Mouse (Mus musculus): ENCODE data around the gene Nfya.

GRCm38 (mm10) chr17:48418781-48419180 lies 9.1 kb upstream of the Nfya start:
- TF ChIP-seq GATA2 (IDR thresholded peaks at IDR 0.05; ENCODE audit: borderline replicate concordance, low read depth, low read length) (no peak), GATA1 (IDR thresholded peaks at IDR 0.05; ENCODE audit: borderline replicate concordance, low read length) (no peak), CTCF (IDR thresholded peaks at IDR 0.05; ENCODE audit: low read depth, low read length) (no peak), POLR2AphosphoS5 (IDR thresholded peaks at IDR 0.05; ENCODE audit: insufficient replicate concordance, low read depth, low read length) (no peak), TAL1 (conservative IDR thresholded peaks at IDR 0.05; ENCODE audit: low read depth, low read length) (no peak)

All from G1E (cell line).